Mouse (Mus musculus) liver, postnatal 0 days (tissue): ENCODE results near the gene Fggy.

Source experiments
- CTCF ChIP-seq: sonication (generic); IDR thresholded peaks from 2 replicates; pipeline ENCODE4 v1.5.1; 2016; ENCODE audit warnings: antibody characterized with exemption, low read depth
- EP300 ChIP-seq: IDR thresholded peaks from 2 replicates; pipeline ENCODE4 v1.6.1; 2016; ENCODE audit warnings: antibody characterized with exemption, low read depth, mild to moderate bottlenecking

GRCm38 (mm10) chr4:95588722-95589283, 31.5 kb downstream of the Fggy start:
- TF ChIP-seq CTCF, result no peak
- peak; percentile 53; the same call in 1 of the 2 replicates for TF ChIP-seq EP300
